Mouse (Mus musculus) MEL (cell line): ENCODE measurements around the gene Rbks. TPM values are rescaled to one million over a fixed set of nuclear protein-coding genes. Genes with fewer than 3 reads are reported as not detected.

Experiments
- DNase-seq: peaks from one replicate; pipeline ENCODE4 v3.0.0; 2011; ENCODE audit warnings: low read depth, low spot score
- H3K27ac ChIP-seq: 2 replicates; pipeline ENCODE4 v1.5.1; 2012; ENCODE audit warnings: low read depth, mild to moderate bottlenecking, control low read depth, low read length, moderate library complexity; ENCODE audit not compliant: control insufficient read depth
- H3K27me3 ChIP-seq, 2 experiments: fragments of 150-350 bp in 1 of 2; sonication (generic) in 1 of 2; 2 replicates each; pipeline ENCODE4 v1.6.1; 2012; ENCODE audit warnings: low read length in 2 of 2, mild to moderate bottlenecking in 2 of 2, improper control_type of control experiment in 1 of 2, moderate library complexity in 1 of 2; ENCODE audit not compliant: insufficient read depth in 2 of 2, control insufficient read depth in 1 of 2
- H3K36me3 ChIP-seq, 2 experiments: 2 replicates each; pipeline ENCODE4 v1.6.1; 2012 to 2014; ENCODE audit warnings: low read length in 2 of 2, improper control_type of control experiment in 1 of 2, inconsistent platforms in 1 of 2, mild to moderate bottlenecking in 1 of 2; ENCODE audit not compliant: insufficient read depth in 2 of 2, control insufficient read depth in 1 of 2
- H3K4me1 ChIP-seq, 2 experiments: fragments of 150-350 bp in 1 of 2; sonication (generic) in 1 of 2; 2 replicates each; pipeline ENCODE4 v1.6.1; 2012; ENCODE audit warnings: low read length in 2 of 2, improper control_type of control experiment in 1 of 2, mild to moderate bottlenecking in 1 of 2; ENCODE audit not compliant: insufficient read depth in 2 of 2, control insufficient read depth in 1 of 2
- H3K4me3 ChIP-seq, 2 experiments: fragments of 150-350 bp in 1 of 2; sonication (generic) in 1 of 2; 2 replicates each; pipeline ENCODE4 v1.5.1; 2012; ENCODE audit warnings: low read depth in 2 of 2, low read length in 2 of 2, mild to moderate bottlenecking in 2 of 2, moderate library complexity in 2 of 2, control low read depth in 1 of 2, improper control_type of control experiment in 1 of 2; ENCODE audit not compliant: control insufficient read depth in 1 of 2, insufficient read depth in 1 of 2
- H3K79me2 ChIP-seq: 2 replicates; pipeline ENCODE4 v1.6.1; 2012; ENCODE audit warnings: mild to moderate bottlenecking, low read length, moderate library complexity; ENCODE audit not compliant: control insufficient read depth, poor library complexity, insufficient read depth
- H3K9ac ChIP-seq: 2 replicates; pipeline ENCODE4 v1.6.1; 2012; ENCODE audit warnings: low read depth, mild to moderate bottlenecking, control low read depth, low read length, moderate library complexity; ENCODE audit not compliant: control insufficient read depth, poor library complexity, severe bottlenecking
- H3K9me3 ChIP-seq: fragments of 150-350 bp; sonication (generic); replicated peaks from 2 replicates; pipeline ENCODE4 v1.6.1; 2012; ENCODE audit warnings: mild to moderate bottlenecking, low read length, improper control_type of control experiment, moderate library complexity; ENCODE audit not compliant: insufficient read depth
- CHD2 ChIP-seq: IDR thresholded peaks from 2 replicates; pipeline ENCODE4 v1.6.1; 2011; ENCODE audit warnings: low read length, improper control_type of control experiment
- E2F4 ChIP-seq: IDR thresholded peaks from 2 replicates; pipeline ENCODE4 v1.6.1; 2011; ENCODE audit warnings: low read depth, low read length, improper control_type of control experiment, borderline replicate concordance
- ELF1 ChIP-seq: IDR thresholded peaks from 2 replicates; pipeline ENCODE4 v1.6.1; 2014; ENCODE audit warnings: low read depth, mild to moderate bottlenecking, inconsistent platforms, low read length, improper control_type of control experiment, moderate library complexity
- EP300 ChIP-seq, 2 experiments: IDR thresholded peaks; 2 replicates each; pipeline ENCODE4 v1.6.1; 2011; ENCODE audit warnings: improper control_type of control experiment in 2 of 2, low read length in 2 of 2, low read depth in 1 of 2, mild to moderate bottlenecking in 1 of 2
- ETS1 ChIP-seq: IDR thresholded peaks from 2 replicates; pipeline ENCODE4 v1.6.1; 2012; ENCODE audit warnings: low read depth, mild to moderate bottlenecking, inconsistent platforms, low read length, improper control_type of control experiment, moderate library complexity
- GABPA ChIP-seq: IDR thresholded peaks from 2 replicates; pipeline ENCODE4 v1.6.1; 2012; ENCODE audit warnings: low read depth, mild to moderate bottlenecking, inconsistent platforms, low read length, improper control_type of control experiment, moderate library complexity
- GATA1 ChIP-seq: IDR thresholded peaks from 2 replicates; pipeline ENCODE4 v1.6.1; 2011; ENCODE audit warnings: low read depth, low read length, improper control_type of control experiment
- HCFC1 ChIP-seq: IDR thresholded peaks from 2 replicates; pipeline ENCODE4 v1.6.1; 2012; ENCODE audit warnings: low read depth, mild to moderate bottlenecking, inconsistent platforms, low read length, improper control_type of control experiment, moderate library complexity
- JUND ChIP-seq: IDR thresholded peaks from 2 replicates; pipeline ENCODE4 v1.6.1; 2011; ENCODE audit warnings: low read depth, mild to moderate bottlenecking, improper control_type of control experiment, low read length
- MAX ChIP-seq: IDR thresholded peaks from 2 replicates; pipeline ENCODE4 v1.6.1; 2011; ENCODE audit warnings: low read length, improper control_type of control experiment
- MEF2A ChIP-seq: IDR thresholded peaks from 2 replicates; pipeline ENCODE4 v1.6.1; 2014; ENCODE audit warnings: low read depth, mild to moderate bottlenecking, inconsistent platforms, low read length, improper control_type of control experiment; ENCODE audit not compliant: poor library complexity, insufficient replicate concordance, severe bottlenecking; ENCODE audit errors: extremely low read depth
- MXI1 ChIP-seq: IDR thresholded peaks from 2 replicates; pipeline ENCODE4 v1.6.1; 2011; ENCODE audit warnings: mild to moderate bottlenecking, low read depth, low read length, improper control_type of control experiment
- MYB ChIP-seq: IDR thresholded peaks from 2 replicates; pipeline ENCODE4 v1.6.1; 2011; ENCODE audit warnings: mild to moderate bottlenecking, low read depth, low read length, improper control_type of control experiment
- MYC ChIP-seq: IDR thresholded peaks from 2 replicates; pipeline ENCODE4 v1.6.1; 2011; ENCODE audit warnings: low read depth, mild to moderate bottlenecking, low read length, improper control_type of control experiment, moderate library complexity
- NELFE ChIP-seq: IDR thresholded peaks from 2 replicates; pipeline ENCODE4 v1.6.1; 2011; ENCODE audit warnings: low read depth, low read length, improper control_type of control experiment
- NRF1 ChIP-seq: IDR thresholded peaks from 2 replicates; pipeline ENCODE4 v1.6.1; 2014; ENCODE audit warnings: low read depth, mild to moderate bottlenecking, inconsistent platforms, low read length, improper control_type of control experiment, moderate library complexity; ENCODE audit not compliant: poor library complexity, insufficient read depth, severe bottlenecking
- POLR2A ChIP-seq, 2 experiments: IDR thresholded peaks; 2 replicates each; pipeline ENCODE4 v1.6.1; 2011 to 2012; ENCODE audit warnings: low read length in 2 of 2, mild to moderate bottlenecking in 2 of 2, control low read depth in 1 of 2, improper control_type of control experiment in 1 of 2, low read depth in 1 of 2, moderate library complexity in 1 of 2; ENCODE audit not compliant: control insufficient read depth in 1 of 2, insufficient read depth in 1 of 2, poor library complexity in 1 of 2
- POLR2AphosphoS2 ChIP-seq: IDR thresholded peaks from 2 replicates; pipeline ENCODE4 v1.6.1; 2011; ENCODE audit warnings: low read length, improper control_type of control experiment
- POLR2AphosphoS5 ChIP-seq: IDR thresholded peaks from 2 replicates; pipeline ENCODE4 v1.6.1; 2012; ENCODE audit warnings: low read depth, borderline replicate concordance, mild to moderate bottlenecking, inconsistent platforms, low read length, moderate library complexity, mixed read lengths
- RAD21 ChIP-seq: IDR thresholded peaks from 2 replicates; pipeline ENCODE4 v1.6.1; 2011; ENCODE audit warnings: mild to moderate bottlenecking, low read depth, low read length, improper control_type of control experiment
- RCOR1 ChIP-seq: IDR thresholded peaks from 2 replicates; pipeline ENCODE4 v1.6.1; 2012; ENCODE audit warnings: low read depth, mild to moderate bottlenecking, inconsistent platforms, low read length, improper control_type of control experiment
- SIN3A ChIP-seq: IDR thresholded peaks from 2 replicates; pipeline ENCODE4 v1.6.1; 2012; ENCODE audit warnings: low read length, improper control_type of control experiment, inconsistent platforms
- TBP ChIP-seq: IDR thresholded peaks from 2 replicates; pipeline ENCODE4 v1.8.0; 2011; ENCODE audit warnings: low read depth, low read length, improper control_type of control experiment
- TCF12 ChIP-seq: IDR thresholded peaks from 2 replicates; pipeline ENCODE4 v1.6.1; 2014; ENCODE audit warnings: low read depth, mild to moderate bottlenecking, inconsistent platforms, low read length, improper control_type of control experiment, moderate library complexity
- UBTF ChIP-seq: IDR thresholded peaks from 2 replicates; pipeline ENCODE4 v1.6.1; 2012; ENCODE audit warnings: low read depth, mild to moderate bottlenecking, inconsistent platforms, low read length, improper control_type of control experiment, moderate library complexity, borderline replicate concordance; ENCODE audit not compliant: insufficient read depth
- USF1 ChIP-seq: IDR thresholded peaks from 2 replicates; pipeline ENCODE4 v1.6.1; 2014; ENCODE audit warnings: low read depth, mild to moderate bottlenecking, inconsistent platforms, low read length, improper control_type of control experiment, moderate library complexity
- ZC3H11A ChIP-seq: IDR thresholded peaks from 2 replicates; pipeline ENCODE4 v1.6.1; 2012; ENCODE audit warnings: low read depth, mild to moderate bottlenecking, inconsistent platforms, low read length, improper control_type of control experiment
- ZKSCAN1 ChIP-seq: IDR thresholded peaks from 2 replicates; pipeline ENCODE4 v1.6.1; 2012; ENCODE audit warnings: low read depth, mild to moderate bottlenecking, inconsistent platforms, low read length, improper control_type of control experiment, moderate library complexity
- ZMIZ1 ChIP-seq: IDR thresholded peaks from 2 replicates; pipeline ENCODE4 v1.6.1; 2012; ENCODE audit warnings: low read depth, mild to moderate bottlenecking, inconsistent platforms, low read length, improper control_type of control experiment, moderate library complexity
- polyA plus RNA-seq, 2 experiments: library from polyadenylated mRNA; stranded (reverse) in 1 of 2; unstranded in 1 of 2; fragments of >175 nt in 1 of 2; fragments of >200 nt in 1 of 2; gene quantifications; 2 replicates each; pipeline versions ENCODE4 v1.2.1 to v1.2.4; 2012; ENCODE audit warnings: low replicate concordance in 2 of 2, low read depth in 1 of 2; ENCODE audit not compliant: insufficient read length in 2 of 2, insufficient read depth in 1 of 2, missing spikeins in 1 of 2
- total RNA-seq: library from RNA; depleted of rRNA; stranded (reverse); fragments of 300-350 nt; gene quantifications from 2 replicates; pipeline ENCODE4 v1.2.3, GENCODE M21; 2012

The Rbks gene
- total and polyA plus RNA-seq, 3 experiments, result 34.3 to 47.4 TPM; not detected in 1

DNA sequence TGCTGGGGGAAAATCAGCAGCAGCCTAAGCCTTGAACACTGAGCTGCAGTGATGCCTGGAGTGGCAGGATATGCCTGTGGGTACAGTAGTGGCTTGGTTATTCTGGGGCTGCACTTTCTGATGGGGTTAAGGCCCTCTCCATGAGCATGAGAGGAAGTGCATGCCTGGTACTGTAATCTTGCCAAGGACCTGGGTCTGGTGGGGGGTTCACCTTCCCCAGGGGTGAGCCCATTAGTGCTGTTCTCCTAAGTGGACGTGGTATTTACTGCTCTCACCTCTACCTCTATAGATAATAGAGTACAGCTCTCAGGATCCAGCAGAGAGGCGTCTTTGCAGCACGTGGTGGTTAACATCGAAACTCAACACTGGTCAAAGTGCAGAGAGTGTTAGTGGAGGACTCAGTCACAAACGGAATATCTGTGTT is 16.4 kb upstream of the Rbks start:
- peaks cover 9 to 19% of the 10 kb centered on the region in 2 experiments for H3K4me1 ChIP-seq
- H3K27me3 ChIP-seq, result no peaks in the 10 kb centered on the region
- peak overlapping the region in 1 of 2 experiments; percentile 51; a peak in 2 of 4 replicates for H3K4me3 ChIP-seq
- H3K79me2 ChIP-seq, result no peaks in the 10 kb centered on the region; the same call in 1 of the 2 replicates
- no peaks in the 10 kb centered on the region for H3K9me3 ChIP-seq
- peak overlapping the region; percentile 11; the same call in 1 of the 2 replicates for H3K9ac ChIP-seq
- peak overlapping the region; percentile 5 for H3K27ac ChIP-seq
- DNase-seq, result peak; percentile 29
- peaks cover 0 to 23% of the 10 kb centered on the region in 2 experiments; a peak in 3 of 4 replicates for H3K36me3 ChIP-seq
- TF ChIP-seq HCFC1, result no peak
- no peak for TF ChIP-seq MYB
- no peak for TF ChIP-seq JUND
- TF ChIP-seq NRF1, result no peak
- no peak for TF ChIP-seq ETS1
- no peak for TF ChIP-seq E2F4
- TF ChIP-seq USF1, result no peak
- TF ChIP-seq SIN3A, result no peak
- TF ChIP-seq RAD21, result no peak
- TF ChIP-seq ZMIZ1, result no peak

DNA sequence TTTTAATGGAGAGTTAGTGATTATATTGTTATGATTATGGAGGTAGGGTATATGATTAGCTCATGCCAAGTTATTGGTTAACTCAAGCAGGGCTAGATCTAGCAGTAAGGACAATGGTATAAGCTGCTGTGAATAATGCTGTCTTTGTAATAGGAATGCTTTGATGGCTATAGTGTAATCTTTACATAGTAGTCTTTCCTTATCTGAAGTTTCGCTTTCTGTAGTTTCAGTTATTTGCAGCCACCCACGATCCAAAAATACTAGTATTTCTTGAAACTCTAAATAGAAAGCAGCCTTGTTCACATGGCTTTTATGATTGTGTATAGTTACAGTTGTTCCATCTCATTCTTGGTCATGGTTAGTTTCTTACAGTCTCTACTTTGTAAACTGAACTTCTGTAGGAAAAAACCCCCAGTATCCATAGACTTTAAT is 15.9 kb upstream of the Rbks start:
- H3K27ac ChIP-seq, result peak overlapping the region; percentile 5
- H3K9ac ChIP-seq, result peak overlapping the region; percentile 11
- H3K27me3 ChIP-seq, result no peaks in the 10 kb centered on the region
- peak overlapping the region in 1 of 2 experiments; percentile 51; a peak in 2 of 4 replicates for H3K4me3 ChIP-seq
- TF ChIP-seq UBTF, result no peak
- no peak for TF ChIP-seq E2F4
- no peak for TF ChIP-seq ZKSCAN1
- peak; percentile 56; the same call in 1 of the 2 replicates for TF ChIP-seq MYC
- no peak for TF ChIP-seq POLR2AphosphoS5
- TF ChIP-seq GATA1, result peak; percentile 35; the same call in 1 of the 2 replicates
- TF ChIP-seq MEF2A, result peak; percentile 9; the same call in 1 of the 2 replicates
- TF ChIP-seq RCOR1, result no peak
- no peak for TF ChIP-seq HCFC1
- peak; percentile 56 for TF ChIP-seq ETS1
- TF ChIP-seq SIN3A, result peak; percentile 54
- no peak for TF ChIP-seq GABPA
- no peak for TF ChIP-seq TBP
- no peak for TF ChIP-seq JUND
- no peak for TF ChIP-seq MAX
- no peak for TF ChIP-seq RAD21
- TF ChIP-seq ELF1, result no peak
- 0 out of 2 replicates have a peak, but pooled peaks have one; percentile 29 for TF ChIP-seq MXI1
- peak; percentile 50 to 55; a peak in 2 of 4 replicates for TF ChIP-seq EP300 (IDR thresholded peaks at IDR 0.05; ENCODE audit: low read depth in 1 of 2, low read length in 2 of 2)
- TF ChIP-seq TCF12, result no peak
- TF ChIP-seq POLR2AphosphoS2, result no peak
- TF ChIP-seq ZC3H11A, result 0 out of 2 replicates have a peak, but pooled peaks have one; percentile 13
- TF ChIP-seq CHD2, result no peak
- TF ChIP-seq NELFE, result no peak
- TF ChIP-seq POLR2A (IDR thresholded peaks at IDR 0.05; ENCODE audit: control insufficient read depth in 1 of 2, insufficient read depth in 1 of 2, low read depth in 1 of 2, low read length in 2 of 2, poor library complexity in 1 of 2), result no peak
- TF ChIP-seq ZMIZ1, result no peak
- TF ChIP-seq, all 39 proteins: peak for 8
- H3K79me2 ChIP-seq, result no peaks in the 10 kb centered on the region; the same call in 1 of the 2 replicates
- DNase-seq, result peak; percentile 30
- peaks cover 9 to 19% of the 10 kb centered on the region in 2 experiments for H3K4me1 ChIP-seq
- H3K9me3 ChIP-seq, result no peaks in the 10 kb centered on the region
- H3K36me3 ChIP-seq, result peaks cover 0 to 23% of the 10 kb centered on the region in 2 experiments; a peak in 3 of 4 replicates
